Mouse (Mus musculus) liver, embryonic 14.5 days (tissue): ENCODE measurements around the gene Prss46.

ENCODE experiments used
- CTCF ChIP-seq: IDR thresholded peaks from 2 replicates; pipeline ENCODE4 v1.5.1; 2016; ENCODE audit warnings: antibody characterized with exemption, low read depth, control low read depth
- EP300 ChIP-seq: IDR thresholded peaks from 2 replicates; pipeline ENCODE4 v1.6.1; 2016; ENCODE audit warnings: antibody characterized with exemption, low read depth

DNA sequence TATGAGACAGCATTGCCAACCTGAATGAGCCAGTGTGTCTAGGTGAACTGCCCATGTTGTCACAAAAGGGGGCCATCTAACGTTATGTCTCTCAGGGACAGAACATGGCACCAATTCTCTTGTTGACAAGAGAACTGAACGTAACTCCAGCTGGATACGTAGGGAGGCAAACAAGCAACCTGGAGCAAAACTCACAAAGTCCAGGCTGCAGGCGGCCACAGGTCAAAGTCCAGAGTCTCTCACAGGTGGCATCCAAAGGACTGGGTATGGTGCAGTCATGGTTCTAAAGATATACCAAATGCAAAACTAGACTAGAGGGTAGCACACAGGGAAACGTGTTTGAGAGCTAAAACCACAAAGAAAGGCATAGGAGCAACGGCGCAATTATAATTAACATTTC lies 22.9 kb upstream of the Prss46 start:
- no peak for TF ChIP-seq EP300
- no peak for TF ChIP-seq CTCF
